Mouse (Mus musculus): ENCODE data around the gene Cpt1c. TPM values are rescaled to one million over a fixed set of nuclear protein-coding genes. Genes with fewer than 3 reads are reported as not detected.
"Not testable (repeated sequence)": the region's sequence is repeated elsewhere in the genome, so short reads cannot be mapped to it uniquely, and the experiment has no call there.

The Cpt1c gene
- not detected in 3 replicates for total RNA-seq (2017)

- ATAC-seq (replicated peaks; ENCODE audit: insufficient number of reproducible peaks, low FRiP score, low TSS enrichment, poor library complexity, severe bottlenecking): no peak
These were observed at the start of gene Cpt1c for GRCm38 (mm10) chr7:44974383-44975116. Gene Cpt1c, minus strand, starts transcription at chr7:44974851.

GRCm38 (mm10) chr7:45023711-45024110, 49.1 kb upstream of the Cpt1c start:
- ATAC-seq (replicated peaks; ENCODE audit: insufficient number of reproducible peaks, low FRiP score, low TSS enrichment, poor library complexity, severe bottlenecking): not testable (repeated sequence)

- no peak for ATAC-seq (replicated peaks; ENCODE audit: insufficient number of reproducible peaks, low FRiP score, low TSS enrichment, poor library complexity, severe bottlenecking)
These were observed 45.6 kb upstream of the Cpt1c start for GRCm38 (mm10) chr7:45020225-45020624.

- ATAC-seq (replicated peaks; ENCODE audit: insufficient number of reproducible peaks, low FRiP score, low TSS enrichment, poor library complexity, severe bottlenecking): no peak
These were observed 44.5 kb upstream of the Cpt1c start for GRCm38 (mm10) chr7:45019031-45019571.

DNA sequence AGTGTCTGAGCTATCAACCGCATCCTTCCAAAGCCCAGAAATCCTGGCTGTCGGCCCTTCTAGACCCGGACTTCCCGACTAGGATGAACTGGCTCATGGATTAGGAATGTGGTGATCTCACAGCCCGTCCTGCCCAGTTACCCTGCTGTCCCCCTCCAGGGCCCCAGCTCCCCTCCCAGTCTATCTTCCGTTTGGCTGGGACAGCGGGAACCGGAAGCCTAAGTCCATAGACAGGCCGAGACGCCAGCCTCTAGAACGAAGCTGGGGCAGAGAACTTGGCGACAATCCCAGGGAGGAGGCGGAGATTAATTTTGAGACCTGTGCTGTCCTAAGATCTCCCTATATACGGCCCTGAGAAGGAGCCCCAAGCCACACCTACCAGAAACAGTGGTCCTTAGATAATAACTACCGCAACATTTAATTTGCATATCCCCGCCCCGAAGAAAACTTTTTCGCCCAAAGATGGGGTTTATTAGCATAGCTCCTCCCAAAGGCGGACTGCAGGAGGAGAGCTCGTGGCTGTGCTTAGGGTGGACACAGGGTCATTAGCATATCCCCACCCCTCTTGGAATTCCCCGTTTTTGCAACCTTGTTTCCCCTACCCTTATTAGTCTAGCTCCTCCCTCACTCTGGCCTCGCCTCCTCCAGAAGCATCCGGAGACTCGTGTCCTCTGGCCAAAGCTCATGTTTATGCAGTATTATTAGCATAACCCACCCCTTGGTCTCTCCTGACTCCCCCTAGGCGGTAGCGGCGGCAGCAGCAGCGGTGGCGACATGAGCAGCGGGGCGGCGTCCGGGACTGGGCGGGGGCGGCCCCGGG, 42.8 kb upstream of the Cpt1c start, which contains the start of gene Rras:
Gene Rras (plus strand): TSS at position 720 of the 820 bp plus-strand sequence.
- peak; percentile 72 for ATAC-seq (replicated peaks; ENCODE audit: insufficient number of reproducible peaks, low FRiP score, low TSS enrichment, poor library complexity, severe bottlenecking)

DNA sequence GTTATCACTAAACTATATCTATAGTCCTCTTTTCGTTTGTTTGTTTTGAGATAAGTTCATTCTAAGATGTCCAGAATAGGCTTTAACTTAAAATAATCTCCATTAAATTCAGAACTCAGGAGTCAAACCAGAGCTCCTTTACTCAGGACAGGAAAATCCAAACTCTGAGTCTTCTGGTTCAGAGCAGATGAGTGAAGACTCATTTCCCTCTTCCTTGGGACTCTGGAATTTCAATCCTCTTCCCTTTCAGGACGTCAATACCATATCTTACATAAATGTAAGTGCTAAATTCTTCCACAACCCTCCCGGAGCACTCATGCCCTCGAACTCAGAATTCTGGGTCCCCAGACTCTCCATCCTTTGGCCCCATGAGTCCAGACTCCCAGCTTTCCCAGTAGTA, 42.1 kb upstream of the Cpt1c start:
- no peak for ATAC-seq (replicated peaks; ENCODE audit: insufficient number of reproducible peaks, low FRiP score, low TSS enrichment, poor library complexity, severe bottlenecking)

GRCm38 (mm10) chr7:45015957-45016612, 41.4 kb upstream of the Cpt1c start, which contains the start of gene Scaf1:
Gene Scaf1, minus strand, starts transcription at chr7:45016363.
- ATAC-seq (replicated peaks; ENCODE audit: insufficient number of reproducible peaks, low FRiP score, low TSS enrichment, poor library complexity, severe bottlenecking): peak; percentile 76

DNA sequence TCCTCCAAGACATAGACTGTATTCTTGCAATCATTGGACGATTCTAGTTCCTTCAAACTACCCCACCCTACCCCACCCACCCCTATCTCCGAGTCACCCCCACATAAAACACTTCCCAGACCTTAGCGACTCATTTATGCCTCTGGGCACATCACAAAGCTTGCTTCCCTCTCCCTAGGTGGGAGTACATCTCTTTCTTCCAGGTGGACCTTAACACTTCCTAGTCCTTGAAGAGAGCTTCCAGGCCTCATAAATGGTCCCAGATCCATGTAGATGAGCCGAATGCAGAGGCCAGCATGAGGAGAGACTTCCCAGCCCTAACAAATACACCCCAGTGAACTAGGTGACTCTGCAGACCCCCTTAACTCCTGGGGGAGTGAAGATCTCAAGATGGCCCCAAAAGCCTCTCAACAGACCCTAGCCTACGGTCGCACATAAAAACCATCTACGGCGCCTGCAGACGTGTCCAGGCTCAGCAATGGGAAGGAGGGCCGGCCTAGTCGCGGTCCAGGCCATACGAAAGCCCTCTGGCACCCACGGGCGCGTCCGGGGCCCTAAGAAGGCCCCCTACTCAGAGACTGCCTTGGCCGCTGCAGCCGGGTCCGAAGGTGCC, 40.8 kb upstream of the Cpt1c start:
- ATAC-seq (replicated peaks; ENCODE audit: insufficient number of reproducible peaks, low FRiP score, low TSS enrichment, poor library complexity, severe bottlenecking): no peak

DNA sequence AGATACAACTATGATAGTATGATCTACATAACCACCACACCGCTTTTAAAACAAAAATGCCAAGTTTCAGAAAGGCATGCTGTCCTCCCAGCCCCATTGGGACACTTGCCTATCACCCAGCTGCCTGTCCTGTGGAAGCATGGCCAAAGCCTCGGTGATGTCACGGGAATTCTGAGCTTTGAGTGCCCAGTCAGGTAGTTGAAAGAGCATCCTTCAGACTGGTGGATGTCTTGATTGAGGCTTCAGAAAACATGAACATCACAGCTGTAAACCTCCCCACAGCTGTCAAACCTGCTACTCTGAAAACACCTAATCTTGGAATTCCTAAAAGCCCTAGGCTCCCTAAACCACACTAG, 39.4 kb upstream of the Cpt1c start:
- ATAC-seq (replicated peaks; ENCODE audit: insufficient number of reproducible peaks, low FRiP score, low TSS enrichment, poor library complexity, severe bottlenecking): no peak

- ATAC-seq (replicated peaks; ENCODE audit: insufficient number of reproducible peaks, low FRiP score, low TSS enrichment, poor library complexity, severe bottlenecking): no peak
These were observed 38.9 kb upstream of the Cpt1c start for GRCm38 (mm10) chr7:45013366-45014095.

DNA sequence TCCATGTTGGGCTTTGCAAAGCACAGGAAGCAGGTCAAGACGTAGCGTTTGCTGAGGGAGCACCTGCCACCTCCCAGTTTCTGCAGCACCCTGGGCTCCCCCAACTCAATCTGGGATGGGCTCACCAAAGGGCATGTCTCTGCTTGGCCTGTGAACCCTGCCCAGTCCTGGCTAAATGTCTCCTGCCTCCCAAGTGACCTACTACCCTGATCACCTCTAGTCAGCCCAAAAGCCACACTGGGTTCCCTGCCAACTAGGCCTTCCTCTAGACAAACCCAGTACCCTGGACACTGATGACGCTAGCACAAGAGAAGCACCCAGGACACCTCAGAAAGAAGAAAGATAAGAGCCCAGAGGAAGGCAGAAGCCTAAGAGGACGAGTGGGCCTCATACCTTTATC, 38.2 kb upstream of the Cpt1c start:
- no peak for ATAC-seq (replicated peaks; ENCODE audit: insufficient number of reproducible peaks, low FRiP score, low TSS enrichment, poor library complexity, severe bottlenecking)

DNA sequence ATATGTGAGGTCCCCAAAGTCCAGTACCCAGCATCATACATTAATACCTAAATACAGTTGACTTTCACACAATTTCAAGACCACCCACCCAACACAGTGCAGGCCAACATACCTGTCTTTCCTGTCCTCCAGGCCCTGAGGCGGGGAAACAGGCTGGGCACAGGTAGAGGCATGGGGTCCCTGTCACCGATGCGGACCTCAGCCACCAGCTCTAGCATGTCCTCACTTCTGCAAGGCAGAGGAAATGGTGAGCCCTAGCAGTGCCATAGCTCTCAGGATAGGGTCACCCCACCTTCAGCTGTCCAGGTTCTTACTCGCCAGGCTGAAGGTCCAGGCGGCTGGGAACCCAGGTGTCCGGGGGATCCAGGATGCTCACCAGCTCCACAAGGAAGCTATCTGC, 37.4 kb upstream of the Cpt1c start:
- ATAC-seq (replicated peaks; ENCODE audit: insufficient number of reproducible peaks, low FRiP score, low TSS enrichment, poor library complexity, severe bottlenecking): no peak

DNA sequence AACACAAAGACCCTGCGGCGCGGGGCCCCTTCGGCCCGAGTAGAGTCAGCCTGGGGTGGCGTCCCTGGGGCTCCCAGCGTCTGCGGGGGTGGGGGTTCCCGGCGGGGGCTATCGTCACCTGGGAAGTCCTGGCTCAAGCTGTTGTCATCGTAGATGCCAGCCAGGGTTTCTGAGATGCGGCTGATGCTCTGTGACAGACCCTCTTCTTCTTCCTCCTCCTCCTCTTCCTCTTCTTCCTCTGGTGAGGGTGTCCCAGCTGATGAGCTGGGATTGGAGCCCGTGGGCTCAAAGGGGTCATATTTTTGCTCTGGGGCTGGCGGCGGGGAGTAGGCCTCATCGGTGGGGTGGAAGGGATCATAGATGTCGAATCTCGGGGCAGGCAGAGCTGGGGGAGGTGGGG, 33.8 kb upstream of the Cpt1c start:
- no peak for ATAC-seq (replicated peaks; ENCODE audit: insufficient number of reproducible peaks, low FRiP score, low TSS enrichment, poor library complexity, severe bottlenecking)

DNA sequence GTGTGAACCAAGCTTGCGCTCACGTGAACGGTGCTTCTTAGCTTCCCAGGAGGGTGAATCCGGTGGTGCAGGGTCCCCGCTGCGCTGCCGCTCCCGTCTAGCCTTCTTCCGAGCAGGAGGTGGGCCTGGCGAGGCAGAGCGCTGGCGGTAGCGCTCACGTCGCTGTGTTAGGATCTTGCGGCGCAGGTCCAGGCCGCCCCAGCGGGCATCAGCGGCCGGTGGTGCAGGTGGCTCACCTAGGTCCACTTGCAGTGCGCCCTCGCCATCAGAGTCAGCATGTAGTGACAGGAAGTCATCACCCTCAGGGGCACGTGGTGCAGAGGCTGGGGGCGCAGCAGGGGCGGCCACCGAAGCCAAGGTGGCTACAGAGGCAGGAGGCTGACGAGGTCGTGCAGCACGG, 33.2 kb upstream of the Cpt1c start:
- no peak for ATAC-seq (replicated peaks; ENCODE audit: insufficient number of reproducible peaks, low FRiP score, low TSS enrichment, poor library complexity, severe bottlenecking)

DNA sequence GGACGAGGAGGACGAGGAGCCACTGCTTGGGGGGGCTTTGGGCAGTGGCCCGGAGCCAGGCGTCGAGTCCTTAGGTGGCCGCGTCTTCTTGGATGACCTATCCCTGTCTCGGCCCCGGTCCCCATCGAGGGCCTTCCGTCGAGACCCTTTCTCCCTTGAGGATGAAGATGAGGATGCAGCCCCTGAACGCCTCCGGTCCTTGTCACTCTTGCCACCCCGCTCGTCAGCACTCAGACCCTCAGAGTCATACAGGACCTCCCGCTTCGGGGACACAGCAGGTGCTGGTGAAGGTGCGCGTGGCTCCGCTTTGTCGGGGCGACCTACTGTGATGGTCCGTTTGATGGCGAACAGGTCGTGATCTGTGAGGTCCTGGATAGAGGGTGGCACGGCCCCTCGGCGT, 32.5 kb upstream of the Cpt1c start:
- no peak for ATAC-seq (replicated peaks; ENCODE audit: insufficient number of reproducible peaks, low FRiP score, low TSS enrichment, poor library complexity, severe bottlenecking)

DNA sequence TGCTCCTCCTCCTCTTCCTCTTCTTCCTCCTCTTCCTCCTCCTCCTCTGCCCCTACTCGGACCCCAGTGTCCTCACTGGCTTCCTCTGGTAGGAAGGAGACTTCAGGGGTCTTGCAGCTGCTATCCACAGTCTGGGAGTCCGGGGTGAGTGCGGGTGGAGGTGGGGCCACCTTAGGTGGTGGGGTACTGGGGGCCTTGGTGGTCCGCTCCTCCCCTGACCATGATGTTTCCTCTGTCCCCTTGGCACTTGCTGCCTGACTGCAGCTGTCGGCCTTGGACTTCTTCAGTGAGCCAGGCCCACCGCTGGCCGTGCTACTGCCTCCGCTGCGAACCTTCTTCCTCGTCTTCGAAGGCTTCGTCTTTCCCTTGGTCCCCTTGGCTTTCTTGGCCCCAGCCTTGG, 31.9 kb upstream of the Cpt1c start:
- no peak for ATAC-seq (replicated peaks; ENCODE audit: insufficient number of reproducible peaks, low FRiP score, low TSS enrichment, poor library complexity, severe bottlenecking)

GRCm38 (mm10) chr7:45005321-45005992, 30.8 kb upstream of the Cpt1c start:
- no peak for ATAC-seq (replicated peaks; ENCODE audit: insufficient number of reproducible peaks, low FRiP score, low TSS enrichment, poor library complexity, severe bottlenecking)

- no peak for ATAC-seq (replicated peaks; ENCODE audit: insufficient number of reproducible peaks, low FRiP score, low TSS enrichment, poor library complexity, severe bottlenecking)
These were observed 29.9 kb upstream of the Cpt1c start for GRCm38 (mm10) chr7:45004546-45004945.

All from monocyte, adult 5-6 weeks (primary cell).